Mouse (Mus musculus) myocyte (in vitro differentiated cells): ENCODE measurements around the gene Scamp5. TPM values are rescaled to one million over a fixed set of nuclear protein-coding genes. Genes with fewer than 3 reads are reported as not detected.
A peak's percentile ranks its signal among the peaks of the same experiment; 100 is the strongest.

Source experiments
- H3K27me3 ChIP-seq: one replicate; pipeline ENCODE4 v1.6.1; 2011; ENCODE audit not compliant: control insufficient read depth, insufficient read depth, insufficient read length
- H3K36me3 ChIP-seq: one replicate; pipeline ENCODE4 v1.6.1; 2011; ENCODE audit not compliant: control insufficient read depth, insufficient read depth
- H3K4me2 ChIP-seq: one replicate; pipeline ENCODE4 v1.6.1; 2011; ENCODE audit warnings: low read depth, control low read depth
- H3K4me3 ChIP-seq: one replicate; pipeline ENCODE4 v1.5.1; 2011; ENCODE audit warnings: mild to moderate bottlenecking, control low read depth, moderate library complexity
- H3K79me2 ChIP-seq: one replicate; pipeline ENCODE4 v1.6.1; 2011; ENCODE audit not compliant: control insufficient read depth, insufficient read depth
- H3ac ChIP-seq: one replicate; pipeline ENCODE4 v1.6.1; 2011; ENCODE audit not compliant: control insufficient read depth, insufficient read length
- CEBPB ChIP-seq: IDR thresholded peaks from 2 replicates; pipeline ENCODE4 v1.6.1; 2011; ENCODE audit warnings: mild to moderate bottlenecking, moderate library complexity; ENCODE audit not compliant: poor library complexity, insufficient read depth, severe bottlenecking
- E2F4 ChIP-seq: IDR thresholded peaks from one replicate; pipeline ENCODE4 v1.6.1; 2011; ENCODE audit warnings: mild to moderate bottlenecking, control low read depth, moderate library complexity; ENCODE audit not compliant: insufficient read depth
- MAX ChIP-seq: IDR thresholded peaks from one replicate; pipeline ENCODE4 v1.6.1; 2011; ENCODE audit warnings: low read depth, mild to moderate bottlenecking, control low read depth
- MYOD1 ChIP-seq, 3 experiments: IDR thresholded peaks; one replicate each; pipeline ENCODE4 v1.6.1; 2011; ENCODE audit warnings: control low read depth in 2 of 3, low read depth in 2 of 3, mild to moderate bottlenecking in 2 of 3, moderate library complexity in 1 of 3; ENCODE audit not compliant: insufficient read length in 2 of 3, control insufficient read depth in 1 of 3
- MYOG ChIP-seq, 3 experiments: IDR thresholded peaks; one replicate each; pipeline ENCODE4 v1.6.1; 2011; ENCODE audit warnings: control low read depth in 2 of 3, low read depth in 2 of 3, mild to moderate bottlenecking in 2 of 3; ENCODE audit not compliant: insufficient read length in 2 of 3, control insufficient read depth in 1 of 3, insufficient read depth in 1 of 3
- POLR2A ChIP-seq: IDR thresholded peaks from one replicate; pipeline ENCODE4 v1.6.1; 2011; ENCODE audit warnings: low read depth, mild to moderate bottlenecking, control low read depth, moderate library complexity; ENCODE audit not compliant: insufficient read length
- POLR2AphosphoS2 ChIP-seq: IDR thresholded peaks from one replicate; pipeline ENCODE4 v1.6.1; 2011; ENCODE audit warnings: low read depth, control low read depth; ENCODE audit not compliant: insufficient read length
- REST ChIP-seq: IDR thresholded peaks from one replicate; pipeline ENCODE4 v1.6.1; 2011; ENCODE audit warnings: mild to moderate bottlenecking, control low read depth, moderate library complexity; ENCODE audit not compliant: insufficient read depth, insufficient read length
- SRF ChIP-seq: IDR thresholded peaks from one replicate; pipeline ENCODE4 v1.6.1; 2011; ENCODE audit warnings: low read depth; ENCODE audit not compliant: control insufficient read depth, insufficient read length
- TCF12 ChIP-seq: IDR thresholded peaks from one replicate; pipeline ENCODE4 v1.6.1; 2011; ENCODE audit warnings: mild to moderate bottlenecking, control low read depth; ENCODE audit not compliant: poor library complexity, insufficient read depth, severe bottlenecking
- TCF3 ChIP-seq: IDR thresholded peaks from one replicate; pipeline ENCODE4 v1.6.1; 2011; ENCODE audit warnings: low read depth, control low read depth; ENCODE audit not compliant: insufficient read length
- USF1 ChIP-seq: IDR thresholded peaks from one replicate; pipeline ENCODE4 v1.6.1; 2011; ENCODE audit warnings: low read depth, mild to moderate bottlenecking, control low read depth, moderate library complexity
- polyA plus RNA-seq: library from polyadenylated mRNA; unstranded; fragments of >200 nt; fragmentation: generic; extraction: Trizol; gene quantifications from one replicate; pipeline ENCODE4 v1.2.1, GENCODE M21; 2012; ENCODE audit warnings: missing spikeins

The Scamp5 gene
- polyA plus RNA-seq, 1 experiment: 23.6 TPM

DNA sequence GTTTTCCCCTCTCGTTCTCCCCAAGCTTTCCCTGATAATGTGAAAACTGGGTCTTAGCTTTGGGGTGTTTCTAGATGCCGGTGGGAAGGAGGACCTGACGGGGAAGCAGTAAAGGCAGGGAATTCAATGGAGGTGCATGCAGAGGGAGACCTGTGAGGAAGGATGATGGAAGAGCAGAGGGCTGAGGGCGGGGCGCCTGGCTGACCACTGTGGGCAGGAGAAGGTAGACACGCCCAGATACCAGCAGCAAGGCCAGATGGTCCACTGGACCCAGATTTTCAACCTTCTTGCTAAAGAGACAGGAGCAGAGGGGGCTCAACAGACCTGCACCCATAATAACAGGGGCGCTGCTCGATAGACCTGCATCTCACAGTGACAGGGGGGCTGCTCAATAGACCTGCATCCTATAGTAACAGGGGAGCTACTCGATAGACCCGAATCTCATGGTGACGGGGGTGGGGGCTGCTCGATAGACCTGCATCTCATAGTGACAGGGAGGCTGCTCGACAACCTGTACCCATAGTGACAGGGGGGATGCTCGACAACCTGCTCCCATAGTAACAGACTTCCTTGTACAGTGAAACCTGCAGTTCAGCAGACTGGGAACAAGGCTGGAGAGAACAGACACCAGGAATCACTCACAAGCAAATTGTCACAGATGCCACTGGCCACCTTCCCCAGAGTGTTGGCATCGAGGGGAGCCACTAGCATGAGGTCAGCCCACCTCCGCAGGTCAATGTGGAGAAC is 48.2 kb downstream of the Scamp5 start:
- no peaks in the 10 kb centered on the region for H3K27me3 ChIP-seq
- no peak overlapping the region for H3ac ChIP-seq
- no peak overlapping the region for H3K4me3 ChIP-seq
- H3K79me2 ChIP-seq: no peaks in the 10 kb centered on the region
- peaks cover 4% of the 10 kb centered on the region for H3K36me3 ChIP-seq
- peak overlapping the region; percentile 69 for H3K4me2 ChIP-seq
- TF ChIP-seq POLR2AphosphoS2 (no peak), MYOG (IDR thresholded peaks at IDR 0.05; ENCODE audit: control insufficient read depth in 1 of 3, insufficient read depth in 1 of 3, insufficient read length in 2 of 3, low read depth in 2 of 3) (peak in 1 of 3 experiments; percentile 3)

GRCm38 (mm10) chr9:57417341-57417740 is 50.5 kb downstream of the Scamp5 start:
- Histone ChIP-seq H3K27me3 (no peaks in the 10 kb centered on the region), H3K4me2 (no peak overlapping the region), H3K36me3 (peaks cover 9% of the 10 kb centered on the region), H3K79me2 (no peaks in the 10 kb centered on the region), H3K4me3 (no peak overlapping the region), H3ac (no peak overlapping the region)
- TF ChIP-seq TCF3: no peak
- no peak for TF ChIP-seq POLR2A
- no peak for TF ChIP-seq POLR2AphosphoS2
- TF ChIP-seq CEBPB: no peak
- TF ChIP-seq TCF12: no peak
- no peak for TF ChIP-seq MYOG (IDR thresholded peaks at IDR 0.05; ENCODE audit: control insufficient read depth in 1 of 3, insufficient read depth in 1 of 3, insufficient read length in 2 of 3, low read depth in 2 of 3)
- no peak for TF ChIP-seq E2F4
- TF ChIP-seq USF1: no peak
- TF ChIP-seq MAX: no peak
- TF ChIP-seq SRF: no peak
- no peak for TF ChIP-seq REST
- TF ChIP-seq MYOD1 (IDR thresholded peaks at IDR 0.05; ENCODE audit: control insufficient read depth in 1 of 3, insufficient read length in 2 of 3, low read depth in 2 of 3): no peak

DNA sequence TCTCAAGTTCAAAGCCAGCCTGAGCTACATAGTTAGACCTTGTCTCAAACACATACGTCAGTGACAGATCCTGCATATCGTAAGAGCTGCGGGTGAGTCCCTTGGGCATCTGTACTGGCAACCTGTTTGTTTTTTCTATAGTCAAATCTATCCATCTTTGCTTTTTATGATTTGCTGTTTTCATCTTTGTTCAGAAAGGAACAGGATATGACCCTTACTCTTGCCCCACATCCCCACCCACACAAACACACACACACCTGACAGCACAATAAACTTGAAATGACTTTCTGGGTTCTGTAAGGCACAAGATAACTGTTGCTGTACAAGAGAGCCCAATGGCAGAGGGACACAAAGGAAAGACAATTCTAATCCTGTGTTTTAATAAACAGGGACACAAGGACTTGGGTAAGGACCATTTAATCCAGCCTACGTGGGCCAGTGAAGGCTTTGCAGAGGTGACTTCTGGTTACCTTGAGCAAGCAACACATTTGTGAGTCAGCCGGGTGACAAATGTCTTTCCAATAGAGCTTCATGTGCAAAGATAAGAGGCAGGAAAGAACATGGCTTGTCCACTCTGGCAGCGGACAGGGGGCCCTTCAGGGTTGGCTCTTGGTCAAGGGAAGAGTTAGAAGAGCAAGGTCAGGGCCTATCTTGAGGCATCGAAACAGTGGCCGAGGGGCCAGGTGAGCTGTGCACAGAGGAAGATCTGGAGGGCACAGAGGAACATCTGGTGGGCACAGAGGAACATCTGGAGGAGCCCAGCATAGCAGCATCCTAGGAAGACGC is 60.5 kb downstream of the Scamp5 start:
- Histone ChIP-seq H3K27me3 (no peaks in the 10 kb centered on the region), H3K36me3 (no peaks in the 10 kb centered on the region), H3K4me3 (no peak overlapping the region), H3K4me2 (no peak overlapping the region), H3ac (no peak overlapping the region), H3K79me2 (no peaks in the 10 kb centered on the region)
- TF ChIP-seq MAX (no peak), E2F4 (no peak), POLR2AphosphoS2 (no peak), CEBPB (no peak), USF1 (no peak), REST (no peak), SRF (no peak), MYOG (IDR thresholded peaks at IDR 0.05; ENCODE audit: control insufficient read depth in 1 of 3, insufficient read depth in 1 of 3, insufficient read length in 2 of 3, low read depth in 2 of 3) (no peak), TCF3 (no peak), TCF12 (no peak), MYOD1 (IDR thresholded peaks at IDR 0.05; ENCODE audit: control insufficient read depth in 1 of 3, insufficient read length in 2 of 3, low read depth in 2 of 3) (no peak), POLR2A (no peak)

DNA sequence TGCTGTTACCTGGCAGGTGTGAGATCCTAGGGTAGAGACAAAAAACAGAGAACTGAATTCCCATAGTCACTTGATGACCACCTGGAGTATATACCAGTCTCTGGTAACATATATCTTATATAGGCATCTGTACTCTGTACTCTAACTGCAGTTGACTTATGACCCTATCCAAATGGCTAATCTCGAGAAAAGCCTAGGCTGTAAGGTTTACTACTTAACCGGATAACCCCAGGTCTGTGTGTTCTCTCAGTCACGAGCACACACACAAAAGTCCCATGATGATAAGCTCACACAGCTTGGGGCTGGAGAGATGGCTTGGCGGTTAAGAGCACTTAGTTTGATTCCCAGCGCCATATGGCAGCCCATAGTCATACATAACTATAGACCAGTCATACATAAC is 61.5 kb downstream of the Scamp5 start:
- Histone ChIP-seq H3K4me3 (no peak overlapping the region), H3K36me3 (no peaks in the 10 kb centered on the region), H3K4me2 (no peak overlapping the region), H3ac (no peak overlapping the region), H3K79me2 (no peaks in the 10 kb centered on the region), H3K27me3 (no peaks in the 10 kb centered on the region)
- TF ChIP-seq MYOG (IDR thresholded peaks at IDR 0.05; ENCODE audit: control insufficient read depth in 1 of 3, insufficient read depth in 1 of 3, insufficient read length in 2 of 3, low read depth in 2 of 3) (no peak), MAX (no peak), POLR2AphosphoS2 (no peak), USF1 (no peak), MYOD1 (IDR thresholded peaks at IDR 0.05; ENCODE audit: control insufficient read depth in 1 of 3, insufficient read length in 2 of 3, low read depth in 2 of 3) (no peak), E2F4 (no peak), TCF3 (no peak), REST (no peak), POLR2A (no peak), SRF (no peak), CEBPB (no peak), TCF12 (no peak)

DNA sequence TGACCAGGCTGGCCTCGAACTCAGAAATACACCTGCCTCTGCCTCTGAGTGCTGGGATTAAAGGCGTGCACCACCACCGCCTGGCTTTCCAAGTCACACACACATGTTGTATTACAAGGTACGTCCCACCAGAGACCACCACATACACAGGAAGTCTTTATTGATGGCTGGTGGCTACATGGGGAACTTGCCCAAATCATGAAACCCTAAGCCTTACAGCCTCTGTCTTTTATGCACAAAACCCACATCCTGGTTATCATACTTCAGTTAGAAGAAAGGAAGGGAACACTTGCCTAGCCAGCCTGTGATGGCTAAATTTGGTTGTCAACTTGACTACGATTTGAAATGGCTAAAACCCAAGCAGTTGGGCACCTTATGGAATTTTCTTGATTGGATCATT is 63.8 kb downstream of the Scamp5 start:
- Histone ChIP-seq H3K79me2 (no peaks in the 10 kb centered on the region), H3ac (no peak overlapping the region), H3K36me3 (no peaks in the 10 kb centered on the region), H3K27me3 (no peaks in the 10 kb centered on the region), H3K4me2 (no peak overlapping the region), H3K4me3 (no peak overlapping the region)
- no peak for TF ChIP-seq CEBPB
- TF ChIP-seq SRF: no peak
- no peak for TF ChIP-seq USF1
- TF ChIP-seq E2F4: no peak
- no peak for TF ChIP-seq POLR2AphosphoS2
- TF ChIP-seq POLR2A: no peak
- no peak for TF ChIP-seq TCF3
- no peak for TF ChIP-seq REST
- TF ChIP-seq MYOG (IDR thresholded peaks at IDR 0.05; ENCODE audit: control insufficient read depth in 1 of 3, insufficient read depth in 1 of 3, insufficient read length in 2 of 3, low read depth in 2 of 3): no peak
- TF ChIP-seq MYOD1 (IDR thresholded peaks at IDR 0.05; ENCODE audit: control insufficient read depth in 1 of 3, insufficient read length in 2 of 3, low read depth in 2 of 3): no peak
- no peak for TF ChIP-seq TCF12
- no peak for TF ChIP-seq MAX
